Mouse (Mus musculus): ENCODE data around the gene Prmt7.
"Not testable (repeated sequence)": the region's sequence is repeated elsewhere in the genome, so short reads cannot be mapped to it uniquely, and the experiment has no call there.

Gene Prmt7

GRCm38 (mm10) chr8:106210821-106211345 is at the start of gene Prmt7, which contains the start of gene Slc7a6os:
Gene Prmt7, plus strand, starts transcription at chr8:106210936.
Gene Slc7a6os, minus strand, starts transcription at chr8:106210935.
- peak; percentile 92 to 95 for DNase-seq (ENCODE audit: low spot score in 2 of 2)

- no peak for DNase-seq (ENCODE audit: low spot score in 2 of 2)
Measured at GRCm38 (mm10) chr8:106163251-106163650, 47.5 kb upstream of the Prmt7 start.

GRCm38 (mm10) chr8:106165460-106165859 is 45.3 kb upstream of the Prmt7 start:
- peak; percentile 67 to 70 for DNase-seq (ENCODE audit: low spot score in 2 of 2)

- DNase-seq (ENCODE audit: low spot score in 2 of 2), result peak; percentile 85
Measured at GRCm38 (mm10) chr8:106168356-106169016, 42.2 kb upstream of the Prmt7 start, which contains the start of gene Slc7a6. Gene Slc7a6, plus strand, starts transcription at chr8:106168857.

- DNase-seq (ENCODE audit: low spot score in 2 of 2), result peak; percentile 43 to 48
Measured at GRCm38 (mm10) chr8:106169017-106169933, 41.5 kb upstream of the Prmt7 start.

GRCm38 (mm10) chr8:106169934-106170480 is 40.7 kb upstream of the Prmt7 start:
- DNase-seq (ENCODE audit: low spot score in 2 of 2), result no peak

GRCm38 (mm10) chr8:106173566-106173965 is 37.2 kb upstream of the Prmt7 start:
- DNase-seq (ENCODE audit: low spot score in 2 of 2), result no peak

GRCm38 (mm10) chr8:106176891-106177290 is 33.8 kb upstream of the Prmt7 start:
- DNase-seq (ENCODE audit: low spot score in 2 of 2), result no peak

GRCm38 (mm10) chr8:106177594-106177993 is 33.1 kb upstream of the Prmt7 start:
- DNase-seq (ENCODE audit: low spot score in 2 of 2), result no peak

- DNase-seq (ENCODE audit: low spot score in 2 of 2), result no peak
Measured at GRCm38 (mm10) chr8:106178428-106178827, 32.3 kb upstream of the Prmt7 start.

- peak in 1 of 2 experiments; percentile 78 for DNase-seq (ENCODE audit: low spot score in 2 of 2)
Measured at GRCm38 (mm10) chr8:106185628-106186270, 25.0 kb upstream of the Prmt7 start.

GRCm38 (mm10) chr8:106186394-106186793 is 24.3 kb upstream of the Prmt7 start:
- no peak for DNase-seq (ENCODE audit: low spot score in 2 of 2)

GRCm38 (mm10) chr8:106189162-106189561 is 21.6 kb upstream of the Prmt7 start:
- no peak for DNase-seq (ENCODE audit: low spot score in 2 of 2)

- DNase-seq (ENCODE audit: low spot score in 2 of 2), result peak in 1 of 2 experiments; percentile 42
Measured at GRCm38 (mm10) chr8:106191639-106192038, 19.1 kb upstream of the Prmt7 start.

- DNase-seq (ENCODE audit: low spot score in 2 of 2), result no peak
Measured at GRCm38 (mm10) chr8:106193162-106193561, 17.6 kb upstream of the Prmt7 start.

GRCm38 (mm10) chr8:106194062-106194461 is 16.7 kb upstream of the Prmt7 start:
- DNase-seq (ENCODE audit: low spot score in 2 of 2), result no peak

- DNase-seq (ENCODE audit: low spot score in 2 of 2), result peak; percentile 33 to 44
Measured at GRCm38 (mm10) chr8:106198741-106199140, 12.0 kb upstream of the Prmt7 start.

- not testable (repeated sequence) for DNase-seq (ENCODE audit: low spot score in 2 of 2)
Measured at GRCm38 (mm10) chr8:106199596-106199995, 11.1 kb upstream of the Prmt7 start.

- peak; percentile 18 to 28 for DNase-seq (ENCODE audit: low spot score in 2 of 2)
Measured at GRCm38 (mm10) chr8:106210035-106210731, 553 bp upstream of the Prmt7 start.

- no peak for DNase-seq (ENCODE audit: low spot score in 2 of 2)
Measured at GRCm38 (mm10) chr8:106211421-106211820, 685 bp downstream of the Prmt7 start.

GRCm38 (mm10) chr8:106213959-106214358 is 3.2 kb downstream of the Prmt7 start:
- no peak for DNase-seq (ENCODE audit: low spot score in 2 of 2)

All from urinary bladder, postnatal 36 days (tissue).